ENCODE assay signal across 12 mouse cellular contexts in genomic region chr1:7395527-7395926, GRCm38 (mm10).
DNase-seq lines count a peak whose midpoint lies in the region; ATAC-seq lines count a peak whose summit lies in the region.
"Had no signal": no experiment of that assay in that cellular context is flagged by ENCODE, and none has a peak within 500 bp of the region (broad histone marks: within the 10 kb centered on the region; RNA-seq: fewer than 3 reads in every experiment).

No protein-coding gene starts in this region.

- no peak overlapping the region for H3K4me2 ChIP-seq in intestine, embryonic 15.5 days (replicated peaks)
- H3K4me2 ChIP-seq: hindbrain, embryonic 13.5 days had no signal

- H3K4me1 ChIP-seq in intestine, embryonic 15.5 days (replicated peaks): no peaks in the 10 kb centered on the region
- H3K4me1 ChIP-seq: hindbrain, embryonic 13.5 days had no signal

- peak; percentile 5 for DNase-seq in kidney, postnatal 10 days
- DNase-seq in kidney, adult 9 months: no peak
- DNase-seq in A20 (ENCODE audit: low read depth, low spot score) (peak; percentile 73), R1 (ENCODE audit: low read depth, low spot score) (peak; percentile 45)
- peak; percentile 2 for DNase-seq in lung, postnatal 36 days
- no peak for DNase-seq in adrenal gland, postnatal 10 days
- no peak for DNase-seq in urinary bladder, postnatal 25 days (ENCODE audit: low spot score)
- DNase-seq: cerebellum, postnatal 36 days; right cerebral cortex, postnatal 4 days had no signal

- no peak for ATAC-seq in intestine, embryonic 15.5 days

- no peaks in the 10 kb centered on the region for H3K36me3 ChIP-seq in intestine, embryonic 15.5 days
- H3K36me3 ChIP-seq: hindbrain, embryonic 13.5 days had no signal

- WGBS in intestine, embryonic 15.5 days: 92% methylated on average over 8 of the region's 8 CpGs

- no peaks in the 10 kb centered on the region for H3K9me3 ChIP-seq in intestine, embryonic 15.5 days
- H3K9me3 ChIP-seq: hindbrain, embryonic 13.5 days had no signal

- H3K27ac ChIP-seq in intestine, embryonic 15.5 days: no peak overlapping the region
- H3K27ac ChIP-seq: hindbrain, embryonic 13.5 days; macrophage had no signal

- no peak overlapping the region for H3K9ac ChIP-seq in intestine, embryonic 15.5 days
- H3K9ac ChIP-seq: hindbrain, embryonic 13.5 days had no signal

- no peak overlapping the region for H3K4me3 ChIP-seq in intestine, embryonic 15.5 days (replicated peaks)
- H3K4me3 ChIP-seq: hindbrain, embryonic 13.5 days had no signal

- H3K27me3 ChIP-seq in intestine, embryonic 15.5 days (replicated peaks): no peaks in the 10 kb centered on the region
- H3K27me3 ChIP-seq: hindbrain, embryonic 13.5 days had no signal

Comparison
In these comparisons a context has a peak if more than half of its experiments do, and no peak if none do; other contexts are left out.
1. DNase-seq: peak in kidney, postnatal 10 days (single experiment), A20 (single experiment), R1 (single experiment) and lung, postnatal 36 days (single experiment); none in kidney, adult 9 months (single experiment), adrenal gland, postnatal 10 days (single experiment) and urinary bladder, postnatal 25 days (single experiment).